In genomic region chr1:55210202-55210965, GRCm38 (mm10) we compare ENCODE assay signal across 9 mouse cellular contexts. TPM values are rescaled to one million over a fixed set of nuclear protein-coding genes. Genes with fewer than 3 reads are reported as not detected.
DNase-seq lines count a peak whose midpoint lies in the region; ATAC-seq and TF ChIP-seq lines count a peak whose summit lies in the region.
"Had no signal": no experiment of that assay in that cellular context is flagged by ENCODE, and none has a peak within 500 bp of the region (broad histone marks: within the 10 kb centered on the region; RNA-seq: fewer than 3 reads in every experiment).

No protein-coding gene starts in this region.

- WGBS in heart, embryonic 12.5 days, result 45% methylated on average over 12 of the region's 12 CpGs
- WGBS in heart, embryonic 11.5 days (ENCODE audit: insufficient replicate concordance), result 48% methylated on average over 12 of the region's 12 CpGs

- ATAC-seq in heart, embryonic 12.5 days (ENCODE audit: insufficient number of reproducible peaks, low FRiP score), result 0 out of 2 replicates have a peak, but pooled peaks have one; percentile 29
- no peak for ATAC-seq in heart, embryonic 11.5 days (replicated peaks; ENCODE audit: insufficient number of reproducible peaks, low FRiP score, low TSS enrichment)

- H3K4me3 ChIP-seq in heart, embryonic 12.5 days, result no peak overlapping the region
- no peak overlapping the region for H3K4me3 ChIP-seq in heart, embryonic 11.5 days (ENCODE audit: low read depth, low read length)
- H3K4me3 ChIP-seq in ES-E14 (ENCODE audit: insufficient read depth in 1 of 2, low read depth in 1 of 2, low read length in 2 of 2, poor library complexity in 1 of 2, severe bottlenecking in 1 of 2), result peak overlapping the region in 1 of 2 experiments; percentile 13; a peak in 1 of 4 replicates

- H3K4me2 ChIP-seq in heart, embryonic 12.5 days, result peak overlapping the region; percentile 14
- no peak overlapping the region for H3K4me2 ChIP-seq in heart, embryonic 11.5 days

- DNase-seq in ES-E14 (ENCODE audit: low read depth, low spot score), result no peak
- peak; percentile 30 to 58 for DNase-seq in kidney, postnatal 25 days
- peak; percentile 43 for DNase-seq in spleen, adult 12 weeks (ENCODE audit: low spot score)
- DNase-seq in right cerebral cortex, postnatal 36 days (ENCODE audit: low spot score in 2 of 2), result no peak
- no peak for DNase-seq in cerebellum, adult 18-20 months
- no peak for DNase-seq in retina, postnatal 1 day
- DNase-seq: gastrocnemius, postnatal 14 days had no signal

- H3K36me3 ChIP-seq in heart, embryonic 12.5 days, result no peaks in the 10 kb centered on the region
- H3K36me3 ChIP-seq in heart, embryonic 11.5 days (ENCODE audit: control insufficient read depth, insufficient read depth, low read length), result no peaks in the 10 kb centered on the region
- no peaks in the 10 kb centered on the region for H3K36me3 ChIP-seq in ES-E14 (ENCODE audit: control insufficient read depth, insufficient read depth, low read length, poor library complexity, severe bottlenecking)

- H3K9me3 ChIP-seq in heart, embryonic 12.5 days (replicated peaks), result no peaks in the 10 kb centered on the region
- H3K9me3 ChIP-seq in heart, embryonic 11.5 days (replicated peaks; ENCODE audit: control insufficient read depth, low read length), result no peaks in the 10 kb centered on the region
- H3K9me3 ChIP-seq in ES-E14 (ENCODE audit: control insufficient read depth, insufficient read depth, low read depth, low read length), result no peaks in the 10 kb centered on the region

- H3K27ac ChIP-seq in heart, embryonic 12.5 days (ENCODE audit: poor library complexity, severe bottlenecking), result no peak overlapping the region
- no peak overlapping the region for H3K27ac ChIP-seq in heart, embryonic 11.5 days (ENCODE audit: low read depth, low read length)
- no peak overlapping the region for H3K27ac ChIP-seq in ES-E14 (ENCODE audit: insufficient read depth, low read depth, low read length, poor library complexity, severe bottlenecking)

- no peaks in the 10 kb centered on the region for H3K27me3 ChIP-seq in heart, embryonic 12.5 days (replicated peaks)
- H3K27me3 ChIP-seq in heart, embryonic 11.5 days (ENCODE audit: control insufficient read depth, insufficient read depth, low read length), result no peaks in the 10 kb centered on the region

- in situ Hi-C loops in ES-E14 (cut with MboI; ENCODE audit: low sequenced_read_pairs in 2 of 2, unreplicated experiment in 2 of 2), result no loop called here

- peaks cover 14% of the 10 kb centered on the region for H3K4me1 ChIP-seq in heart, embryonic 12.5 days (replicated peaks)
- H3K4me1 ChIP-seq in heart, embryonic 11.5 days (ENCODE audit: control insufficient read depth, insufficient read depth, low read length), result peaks cover 5% of the 10 kb centered on the region
- H3K4me1 ChIP-seq in ES-E14 (ENCODE audit: control insufficient read depth in 2 of 2, insufficient read depth in 2 of 2, low read length in 2 of 2, poor library complexity in 1 of 2), result peaks cover 0 to 23% of the 10 kb centered on the region in 2 experiments; a peak in 2 of 4 replicates

- no peak overlapping the region for H3K9ac ChIP-seq in heart, embryonic 12.5 days
- no peak overlapping the region for H3K9ac ChIP-seq in heart, embryonic 11.5 days (ENCODE audit: low read depth, low read length)
- no peak overlapping the region for H3K9ac ChIP-seq in ES-E14 (ENCODE audit: insufficient read depth, low read depth, low read length, poor library complexity, severe bottlenecking)

TF ChIP-seq in ES-E14, 5 proteins besides CTCF, POLR2A, EP300 and RAD21:
- TF ChIP-seq ZNF384 (IDR thresholded peaks at IDR 0.05; ENCODE audit: low read depth, low read length) (peak; percentile 69; the same call in 1 of the 2 replicates), MAFK (IDR thresholded peaks at IDR 0.05; ENCODE audit: insufficient read depth, low read depth, low read length) (no peak)

RNA-seq across cellular contexts. Expression of gene Rftn2, which starts 16.2 kb away (rescaled TPM):
- 6.5 and 6.8 TPM in 2 replicates for polyA plus RNA-seq in heart, embryonic 12.5 days (2016; fragmentation: Nextera tagmentation; extraction: Ambion mirVana)
- 4.8 and 6.3 TPM in 2 replicates for polyA plus RNA-seq in heart, embryonic 11.5 days (2014; fragmentation: Nextera tagmentation; extraction: Ambion mirVana)
- 0.40 and 0.48 TPM in 2 replicates for total RNA-seq in ES-E14 (2012; rRNA removed)

RNA-seq across cellular contexts. Expression of gene Mars2, which starts 26.6 kb away (rescaled TPM):
- 4.0 and 4.1 TPM in 2 replicates for polyA plus RNA-seq in heart, embryonic 12.5 days (2016; fragmentation: Nextera tagmentation; extraction: Ambion mirVana)
- 3.9 and 4.0 TPM in 2 replicates for polyA plus RNA-seq in heart, embryonic 11.5 days (2014; fragmentation: Nextera tagmentation; extraction: Ambion mirVana)
- total RNA-seq in ES-E14 (2012; rRNA removed), result 9.9 and 10.3 TPM in 2 replicates

Comparison
In these comparisons a context has a peak if more than half of its experiments do, and no peak if none do; other contexts are left out.
1. DNase-seq: peak in kidney, postnatal 25 days (2 of 2) and spleen, adult 12 weeks (single experiment); none in ES-E14 (single experiment), right cerebral cortex, postnatal 36 days (0 of 2), cerebellum, adult 18-20 months (0 of 2) and retina, postnatal 1 day (single experiment).